Mouse (Mus musculus): ENCODE results near the gene Spef2. TPM values are rescaled to one million over a fixed set of nuclear protein-coding genes. Genes with fewer than 3 reads are reported as not detected.

The Spef2 gene
- 1 to 10 TPM in 1 of 2 experiments, under 1 TPM in 1; 0.92 to 1.5 TPM for total RNA-seq (2023)

DNA sequence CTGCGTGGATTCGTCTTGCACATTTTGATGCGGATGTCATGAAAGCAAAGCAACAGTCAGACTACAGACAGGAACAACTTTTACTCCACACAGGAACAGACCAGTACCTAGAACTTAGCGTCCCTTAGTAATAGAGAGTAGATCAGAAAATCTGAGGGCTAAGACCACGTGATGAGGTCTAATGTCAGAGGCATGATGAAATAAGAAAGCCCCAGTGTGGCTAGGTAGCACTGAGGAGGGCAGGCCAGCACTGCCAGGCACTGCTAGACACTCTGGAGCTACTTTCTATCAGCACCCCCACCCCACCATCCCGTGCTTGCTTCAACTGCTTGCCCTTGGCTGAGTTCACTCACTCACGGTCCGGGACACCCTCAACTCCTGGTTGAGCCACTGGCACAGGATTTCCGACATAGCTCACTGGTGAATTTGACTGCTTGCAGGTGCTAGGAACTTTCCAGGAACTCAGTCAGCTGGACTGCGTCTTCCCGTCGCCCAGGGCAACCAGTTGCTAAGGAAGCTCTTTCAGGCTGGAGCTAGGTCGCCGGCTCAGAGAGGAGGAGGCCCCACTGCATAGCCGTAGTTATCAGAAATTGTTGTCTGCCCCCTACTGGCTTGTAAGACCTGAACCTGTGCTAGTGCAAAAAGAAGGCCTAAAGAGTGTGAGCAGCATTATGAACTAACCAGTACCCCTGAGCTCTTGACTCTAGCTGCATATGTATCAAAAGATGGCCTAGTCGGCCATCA is at the start of gene Spef2:
TSS of gene Spef2 (minus strand) at position 510 of the 744 bp plus-strand sequence.

DNA sequence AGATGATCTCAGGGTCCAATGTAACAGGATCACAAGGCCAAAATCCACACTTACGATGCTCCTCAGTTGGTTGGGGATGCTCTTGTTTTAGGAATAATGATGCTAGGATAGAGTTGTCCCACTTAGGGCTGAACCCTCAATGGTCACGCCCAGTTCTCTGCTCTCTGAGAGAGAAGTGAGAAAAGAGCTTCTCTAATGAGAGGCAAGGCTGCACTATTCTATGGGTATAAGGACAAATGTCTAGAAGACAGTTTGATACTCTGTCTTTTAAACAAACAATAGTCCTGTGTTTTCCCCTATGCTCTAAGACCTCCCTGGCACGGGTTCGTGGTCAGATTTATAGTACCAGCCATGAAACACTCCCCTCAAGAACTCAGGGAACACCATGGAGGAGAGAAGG is 218.6 kb downstream of the Spef2 start, which contains the start of gene Il7r:
TSS of gene Il7r (minus strand) at position 101 of the 400 bp plus-strand sequence.

Other genes with a start within 250 kb of the Spef2 start
- 1 to 10 TPM; 3.2 to 3.4 TPM for gene Il7r, start 218.7 kb downstream of the Spef2 start, total RNA-seq (2023)